Mouse (Mus musculus): ENCODE results near the gene Sucla2.

- TF ChIP-seq TAL1 (IDR thresholded peaks at IDR 0.05; ENCODE audit: low read length) = no peak
- no peak for TF ChIP-seq GATA1 (IDR thresholded peaks at IDR 0.05; ENCODE audit: low read length)
Measured at GRCm38 (mm10) chr14:73501721-73502120, 23.4 kb upstream of the Sucla2 start.
